17 mouse cellular contexts compared by ENCODE assay signal in genomic region chr7:126289956-126290355, GRCm38 (mm10). TPM values are rescaled to one million over a fixed set of nuclear protein-coding genes. Genes with fewer than 3 reads are reported as not detected.
DNase-seq lines count a peak whose midpoint lies in the region; TF ChIP-seq lines count a peak whose summit lies in the region.
"Had no signal": no experiment of that assay in that cellular context is flagged by ENCODE, and none has a peak within 500 bp of the region (broad histone marks: within the 10 kb centered on the region; RNA-seq: fewer than 3 reads in every experiment).

No protein-coding gene starts in this region.

- H3K27ac ChIP-seq in cerebellum, adult 2 months (ENCODE audit: insufficient read depth, low read length) = no peak overlapping the region
- H3K27ac ChIP-seq: embryonic facial prominence, embryonic 10.5 days; forebrain, embryonic 13.5 days; gastrocnemius, adult 2 months; hindbrain, embryonic 10.5 days; intestine, embryonic 15.5 days had no signal

- H3K9me3 ChIP-seq in E14TG2a.4 (ENCODE audit: low read length) = no peaks in the 10 kb centered on the region
- H3K9me3 ChIP-seq: embryonic facial prominence, embryonic 10.5 days; forebrain, embryonic 13.5 days; heart, embryonic 12.5 days; hindbrain, embryonic 10.5 days; intestine, embryonic 15.5 days had no signal

- H3K27me3 ChIP-seq in E14TG2a.4 (ENCODE audit: insufficient read depth, low read length) = peaks cover 40% of the 10 kb centered on the region
- no peaks in the 10 kb centered on the region for H3K27me3 ChIP-seq in cerebellum, adult 2 months (ENCODE audit: control insufficient read depth, insufficient read depth, low read length)
- H3K27me3 ChIP-seq: CH12.LX; forebrain, embryonic 13.5 days; intestine, embryonic 15.5 days had no signal

- no peak for TF ChIP-seq CTCF in E14TG2a.4 (conservative IDR thresholded peaks at IDR 0.05; ENCODE audit: low read length)
- no peak for TF ChIP-seq CTCF in cerebellum, adult 2 months (IDR thresholded peaks at IDR 0.05; ENCODE audit: borderline replicate concordance, insufficient read depth, low read depth, low read length)

- peak; percentile 63 to 70 for DNase-seq in cerebellum, adult 18-20 months
- DNase-seq in cerebellum, postnatal 14 days = no peak
- DNase-seq in cerebellum, adult 2 months = peak; percentile 64 to 73
- peak; percentile 44 to 54 for DNase-seq in cerebellum, postnatal 36 days
- no peak for DNase-seq in right cerebral cortex, adult 18-20 months
- DNase-seq: adrenal gland, adult 2 months; adrenal gland, postnatal 36 days; forebrain, postnatal 0 days; gastrocnemius, adult 2 months; gastrocnemius, postnatal 25 days had no signal

- H3K4me1 ChIP-seq in E14TG2a.4 (replicated peaks; ENCODE audit: low read depth, low read length) = peaks cover 89% of the 10 kb centered on the region
- peaks cover 58% of the 10 kb centered on the region for H3K4me1 ChIP-seq in cerebellum, adult 2 months (ENCODE audit: control insufficient read depth, insufficient read depth, low read length)

- H3K4me3 ChIP-seq in E14TG2a.4 (replicated peaks; ENCODE audit: low read length) = peak overlapping the region; percentile 48; the same call in 1 of the 2 replicates
- H3K4me3 ChIP-seq in cerebellum, adult 2 months (replicated peaks; ENCODE audit: insufficient read depth, low read depth, low read length) = no peak overlapping the region
- H3K4me3 ChIP-seq: embryonic facial prominence, embryonic 10.5 days; forebrain, embryonic 13.5 days; gastrocnemius, adult 2 months; heart, embryonic 12.5 days; hindbrain, embryonic 10.5 days; intestine, embryonic 15.5 days had no signal

- 43% methylated on average over 7 of the region's 7 CpGs for WGBS in cerebellum, adult 2 months

- no peak for TF ChIP-seq POLR2A in cerebellum, adult 2 months (IDR thresholded peaks at IDR 0.05; ENCODE audit: borderline replicate concordance, insufficient read depth, low read length)

- H3K36me3 ChIP-seq in E14TG2a.4 (ENCODE audit: insufficient read depth, low read length) = peaks cover 85% of the 10 kb centered on the region

RNA-seq across cellular contexts. Expression of gene Sbk1, which starts 17.5 kb away (rescaled TPM):
- 227 and 282 TPM in 2 replicates for polyA plus RNA-seq in cerebellum, adult 2 months (2012; rRNA removed)

Comparison
In these comparisons a context has a peak if more than half of its experiments do, and no peak if none do; other contexts are left out.
1. DNase-seq: peak in cerebellum, adult 18-20 months (2 of 2), cerebellum, adult 2 months (2 of 2) and cerebellum, postnatal 36 days (2 of 2); none in cerebellum, postnatal 14 days (0 of 2) and right cerebral cortex, adult 18-20 months (single experiment).